Mouse (Mus musculus) left cerebral cortex, adult 8-10 months (tissue): ENCODE data around the gene Hmga2. TPM values are rescaled to one million over a fixed set of nuclear protein-coding genes. Genes with fewer than 3 reads are reported as not detected.

Experiments
- DNase-seq, 2 experiments: peaks; one replicate each; pipeline ENCODE4 v3.0.0; 2022; ENCODE audit warnings: low spot score in 2 of 2
- total RNA-seq, 4 experiments: library from RNA; stranded (reverse); gene quantifications; 2 replicates each; pipeline ENCODE4 v1.2.4; 2022

The Hmga2 gene
- total RNA-seq, 4 experiments from 2014 or later = 0.19 to 0.38 (median 0.23) TPM

- no peak for DNase-seq
These were observed 50.1 kb downstream of the Hmga2 start for GRCm38 (mm10) chr10:120426086-120426610.

GRCm38 (mm10) chr10:120424015-120424414, 52.3 kb downstream of the Hmga2 start:
- DNase-seq = no peak

- no peak for DNase-seq
These were observed 53.0 kb downstream of the Hmga2 start for GRCm38 (mm10) chr10:120423256-120423655.

- DNase-seq = no peak
These were observed 53.4 kb downstream of the Hmga2 start for GRCm38 (mm10) chr10:120422820-120423219.

- DNase-seq = peak; percentile 11 to 56
These were observed 54.2 kb downstream of the Hmga2 start for GRCm38 (mm10) chr10:120422050-120422449.

- DNase-seq = no peak
These were observed 55.2 kb downstream of the Hmga2 start for GRCm38 (mm10) chr10:120420971-120421629.

GRCm38 (mm10) chr10:120418738-120419523, 57.3 kb downstream of the Hmga2 start:
- no peak for DNase-seq

GRCm38 (mm10) chr10:120418211-120418610, 58.1 kb downstream of the Hmga2 start:
- DNase-seq = no peak

- DNase-seq = no peak
These were observed 58.7 kb downstream of the Hmga2 start for GRCm38 (mm10) chr10:120417488-120418118.

- no peak for DNase-seq
These were observed 59.2 kb downstream of the Hmga2 start for GRCm38 (mm10) chr10:120417116-120417487.

- no peak for DNase-seq
These were observed 59.6 kb downstream of the Hmga2 start for GRCm38 (mm10) chr10:120416628-120417027.

- no peak for DNase-seq
These were observed 64.1 kb downstream of the Hmga2 start for GRCm38 (mm10) chr10:120412215-120412614.

GRCm38 (mm10) chr10:120410958-120411357, 65.3 kb downstream of the Hmga2 start:
- DNase-seq = no peak

- no peak for DNase-seq
These were observed 67.1 kb downstream of the Hmga2 start for GRCm38 (mm10) chr10:120409131-120409530.

GRCm38 (mm10) chr10:120407230-120407629, 69.0 kb downstream of the Hmga2 start:
- DNase-seq = no peak

- DNase-seq = no peak
These were observed 70.2 kb downstream of the Hmga2 start for GRCm38 (mm10) chr10:120406038-120406437.

GRCm38 (mm10) chr10:120405322-120405721, 70.9 kb downstream of the Hmga2 start:
- DNase-seq = no peak

- DNase-seq = no peak
These were observed 73.3 kb downstream of the Hmga2 start for GRCm38 (mm10) chr10:120402966-120403365.

GRCm38 (mm10) chr10:120401787-120402186, 74.5 kb downstream of the Hmga2 start:
- DNase-seq = no peak

- DNase-seq = no peak
These were observed 76.3 kb downstream of the Hmga2 start for GRCm38 (mm10) chr10:120399846-120400510.

GRCm38 (mm10) chr10:120398745-120399144, 77.5 kb downstream of the Hmga2 start:
- DNase-seq = no peak
